Mouse (Mus musculus) thymus, adult 2 months (tissue): ENCODE measurements at regions not wholly inside any gene's neighbourhood (a gene's known extent, or its start where the extent isn't known, plus 50 kb on each side); places are given as distances from the start of the nearest gene placed in this dataset.

Experiments
- CTCF ChIP-seq: fragments of 200-500 bp; IDR thresholded peaks from 2 replicates; pipeline ENCODE4 v1.5.1; 2012; ENCODE audit warnings: mild to moderate bottlenecking, control low read depth, low read length, moderate library complexity, borderline replicate concordance; ENCODE audit not compliant: control insufficient read depth, poor library complexity, insufficient read depth; ENCODE audit errors: extremely low read depth
- POLR2A ChIP-seq: fragments of 200-500 bp; IDR thresholded peaks from 2 replicates; pipeline ENCODE4 v1.6.1; 2012; ENCODE audit warnings: mild to moderate bottlenecking, low read length, control low read depth, moderate library complexity; ENCODE audit not compliant: control insufficient read depth, poor library complexity, insufficient read depth; ENCODE audit errors: extremely low read depth

DNA sequence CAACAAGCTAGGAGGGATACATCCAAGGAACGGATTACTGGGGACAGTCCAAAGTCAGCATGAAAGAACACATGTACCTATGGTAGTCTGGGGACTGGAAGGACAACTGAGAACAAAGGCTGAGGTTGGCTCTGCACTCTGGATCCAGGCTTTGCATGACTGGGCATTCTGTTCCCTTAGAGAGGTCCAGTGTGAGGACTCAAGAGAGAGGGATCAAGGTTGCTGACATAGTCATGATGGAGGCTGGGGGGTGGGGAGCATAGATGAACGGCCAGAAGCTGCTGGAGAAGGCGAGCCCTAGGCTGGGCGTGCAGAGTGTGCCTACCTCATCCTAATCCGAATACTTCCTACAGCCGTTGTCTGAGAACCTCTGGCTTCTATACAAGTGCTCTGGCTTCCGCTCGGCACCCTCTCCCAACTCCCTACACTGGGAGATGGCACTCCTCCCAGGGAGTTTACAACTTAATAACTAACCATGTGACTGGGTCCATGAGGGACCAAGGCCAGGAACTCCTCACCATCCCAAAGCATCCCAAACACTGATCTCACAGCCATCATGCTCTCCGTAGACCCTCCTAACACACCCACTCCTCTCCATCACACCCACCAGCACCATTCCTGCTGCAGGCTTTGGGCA, 75.7 kb upstream of the Tle3 start:
- no peak for TF ChIP-seq POLR2A
- no peak for TF ChIP-seq CTCF
